Mouse (Mus musculus): Measurements from ENCODE around the gene Plcl1.

- no peak for TF ChIP-seq CTCF (IDR thresholded peaks at IDR 0.05; ENCODE audit: low read depth, low read length)
- no peak for TF ChIP-seq GATA2 (IDR thresholded peaks at IDR 0.05; ENCODE audit: borderline replicate concordance, low read depth, low read length)
- no peak for TF ChIP-seq GATA1 (IDR thresholded peaks at IDR 0.05; ENCODE audit: borderline replicate concordance, low read length)
- TF ChIP-seq POLR2AphosphoS5 (IDR thresholded peaks at IDR 0.05; ENCODE audit: insufficient replicate concordance, low read depth, low read length) = no peak
Observed at GRCm38 (mm10) chr1:55736762-55737288, 331.1 kb downstream of the Plcl1 start.
